Mouse (Mus musculus) cortical plate, adult 2 months (tissue): Measurements from ENCODE around the gene Nkg7.

Experiments used
- CTCF ChIP-seq: fragments of 200-500 bp; IDR thresholded peaks from 2 replicates; pipeline ENCODE4 v1.5.1; 2011; ENCODE audit warnings: mild to moderate bottlenecking, control low read depth, low read length; ENCODE audit not compliant: insufficient read depth; ENCODE audit errors: extremely low read depth
- POLR2A ChIP-seq: fragments of 200-500 bp; IDR thresholded peaks from 2 replicates; pipeline ENCODE4 v1.6.1; 2011; ENCODE audit warnings: mild to moderate bottlenecking, low read length, control low read depth; ENCODE audit not compliant: insufficient read depth; ENCODE audit errors: extremely low read depth

- TF ChIP-seq POLR2A (no peak), CTCF (no peak)
Observed at GRCm38 (mm10) chr7:43432891-43433290, 4.0 kb upstream of the Nkg7 start.
